Mouse (Mus musculus) right cerebral cortex, adult 2 months (tissue): ENCODE results near the gene Wnt5b.

Experiments
- DNase-seq, 2 experiments: peaks; one replicate each; pipeline ENCODE4 v3.0.0; 2021 to 2022; ENCODE audit warnings: low spot score in 2 of 2

The Wnt5b gene

DNA sequence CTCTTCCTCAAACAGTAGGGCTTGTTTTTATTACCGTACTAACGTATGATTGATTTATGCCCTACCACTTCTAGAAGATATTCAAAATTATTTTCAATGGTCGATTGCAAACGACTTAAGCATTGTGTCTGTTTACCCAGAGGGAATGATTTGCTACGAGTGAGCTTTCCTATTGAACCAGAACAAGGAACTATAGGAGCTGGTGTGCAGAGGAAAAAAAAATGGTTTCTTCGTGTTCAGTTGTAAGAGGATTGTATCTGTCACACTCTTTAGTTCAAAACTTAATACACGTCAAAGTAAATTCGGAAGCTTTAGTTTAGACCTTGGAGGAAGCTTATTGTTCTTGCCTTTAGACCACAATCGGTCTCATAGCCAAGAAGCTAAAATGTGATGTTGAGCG, 155.1 kb downstream of the Wnt5b start:
- DNase-seq = no peak

GRCm38 (mm10) chr6:119388650-119389012, 155.5 kb downstream of the Wnt5b start:
- DNase-seq = peak; percentile 95 to 97

- peak; percentile 26 to 32 for DNase-seq
Observed at GRCm38 (mm10) chr6:119387801-119388649, 156.1 kb downstream of the Wnt5b start.

- DNase-seq = no peak
Observed at GRCm38 (mm10) chr6:119386821-119387220, 157.3 kb downstream of the Wnt5b start.

- DNase-seq = no peak
Observed at GRCm38 (mm10) chr6:119386421-119386820, 157.7 kb downstream of the Wnt5b start.

DNA sequence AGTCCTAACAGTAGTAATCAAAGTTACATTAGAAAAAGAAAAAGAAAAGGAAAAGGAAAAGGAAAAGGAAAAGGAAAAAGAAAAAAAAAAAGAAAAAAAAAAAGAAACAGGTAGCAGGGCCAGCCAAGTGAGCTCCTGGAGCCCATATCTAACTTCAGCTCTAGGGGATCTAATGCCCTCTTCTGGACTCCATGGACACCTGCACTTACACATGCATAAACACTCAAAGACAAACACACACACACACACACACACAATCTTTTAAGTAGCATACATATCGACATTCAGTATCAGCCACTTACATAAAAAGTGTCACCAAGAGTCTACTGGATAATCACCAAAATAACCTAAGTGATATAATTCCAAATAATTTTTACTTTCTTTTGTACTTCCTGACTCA, 158.5 kb downstream of the Wnt5b start:
- no peak for DNase-seq
